Mouse (Mus musculus) neural tube, embryonic 12.5 days (tissue): ENCODE data around the gene Kif1c. TPM values are rescaled to one million over a fixed set of nuclear protein-coding genes. Genes with fewer than 3 reads are reported as not detected.
A peak's percentile ranks its signal among the peaks of the same experiment; 100 is the strongest.

Experiments used
- ATAC-seq: fragments of 200-750 bp; cut with Nextera tagmentation; 2 replicates; pipeline ENCODE4 v1.8.0; 2017; ENCODE audit warnings: low read depth, mild to moderate bottlenecking, moderate TSS enrichment, moderate library complexity; ENCODE audit not compliant: low FRiP score
- H3K27ac ChIP-seq: fragments of 300-500 bp; sonication (generic); 2 replicates; pipeline ENCODE4 v1.5.1; 2016
- H3K27me3 ChIP-seq: fragments of 300-500 bp; sonication (generic); replicated peaks from 2 replicates; pipeline ENCODE4 v1.6.1; 2016; ENCODE audit warnings: mild to moderate bottlenecking
- H3K36me3 ChIP-seq: fragments of 300-500 bp; sonication (generic); 2 replicates; pipeline ENCODE4 v1.6.1; 2016; ENCODE audit warnings: mild to moderate bottlenecking
- H3K4me1 ChIP-seq: fragments of 300-500 bp; sonication (generic); 2 replicates; pipeline ENCODE4 v1.6.1; 2016
- H3K4me2 ChIP-seq: fragments of 300-500 bp; sonication (generic); replicated peaks from 2 replicates; pipeline ENCODE4 v1.6.1; 2016; ENCODE audit warnings: mild to moderate bottlenecking
- H3K4me3 ChIP-seq: fragments of 300-500 bp; sonication (generic); 2 replicates; pipeline ENCODE4 v1.5.1; 2016
- H3K9ac ChIP-seq: fragments of 300-500 bp; sonication (generic); 2 replicates; pipeline ENCODE4 v1.6.1; 2016; ENCODE audit warnings: mild to moderate bottlenecking
- H3K9me3 ChIP-seq: fragments of 300-500 bp; sonication (generic); 2 replicates; pipeline ENCODE4 v1.6.1; 2016; ENCODE audit warnings: mild to moderate bottlenecking
- WGBS: fragments of 180-500 bp; shearing (Covaris S2); methylation state at CpG from one replicate; pipeline ENCODE4 v1.1.7; 2016; 5-methylcytosine and 5-hydroxymethylcytosine counted together
- polyA plus RNA-seq: library from polyadenylated mRNA; unstranded; fragments of >200 nt; fragmentation: Nextera tagmentation; extraction: Ambion mirVana; gene quantifications from 2 replicates; pipeline ENCODE4 v1.2.1, GENCODE M21; 2016

The Kif1c gene
- polyA plus RNA-seq, 1 experiment from 2014 or later, result 2.3 TPM

- ATAC-seq, result no peak
- 4% methylated on average over 3 of the region's 3 CpGs for WGBS
- H3K4me1 ChIP-seq, result peaks cover 32% of the 10 kb centered on the region
These were observed 43.4 kb upstream of the Kif1c start, which contains the start of gene Eno3 for GRCm38 (mm10) chr11:70656964-70657363. Gene Eno3 (plus strand): TSS chr11:70657202.

GRCm38 (mm10) chr11:70657573-70657972 lies 42.8 kb upstream of the Kif1c start:
- Histone ChIP-seq H3K9ac (no peak overlapping the region), H3K4me3 (no peak overlapping the region), H3K27ac (no peak overlapping the region), H3K4me2 (no peak overlapping the region), H3K36me3 (peaks cover 16% of the 10 kb centered on the region), H3K27me3 (no peaks in the 10 kb centered on the region), H3K4me1 (peaks cover 26% of the 10 kb centered on the region), H3K9me3 (no peaks in the 10 kb centered on the region)
- ATAC-seq, result no peak
- WGBS, result 52% methylated on average over 6 of the region's 6 CpGs

More at GRCm38 (mm10) chr11:70656964-70657363, 43.4 kb upstream of the Kif1c start, which contains the start of gene Eno3:
- H3K9ac ChIP-seq, result peak within 1 kb of the TSS; percentile 97
- H3K4me3 ChIP-seq, result peak within 1 kb of the TSS; percentile 98
- H3K27ac ChIP-seq, result peak within 1 kb of the TSS; percentile 74; the same call in 1 of the 2 replicates
- H3K9me3 ChIP-seq, result no peaks in the 10 kb centered on the region
- H3K4me2 ChIP-seq, result peak within 1 kb of the TSS; percentile 97
- H3K36me3 ChIP-seq, result peaks cover 16% of the 10 kb centered on the region
- no peaks in the 10 kb centered on the region for H3K27me3 ChIP-seq

- Histone ChIP-seq H3K9ac (no peak overlapping the region), H3K4me1 (peaks cover 22% of the 10 kb centered on the region), H3K4me3 (no peak overlapping the region), H3K4me2 (no peak overlapping the region), H3K27ac (no peak overlapping the region), H3K9me3 (no peaks in the 10 kb centered on the region), H3K27me3 (no peaks in the 10 kb centered on the region), H3K36me3 (peaks cover 19% of the 10 kb centered on the region)
- ATAC-seq, result no peak
- WGBS, result 64% methylated on average over 9 of the region's 9 CpGs
These were observed 42.4 kb upstream of the Kif1c start for GRCm38 (mm10) chr11:70657991-70658390.

GRCm38 (mm10) chr11:70658521-70658920 lies 41.8 kb upstream of the Kif1c start:
- no peak overlapping the region for H3K4me3 ChIP-seq
- 91% methylated on average over 5 of the region's 5 CpGs for WGBS
- H3K27ac ChIP-seq, result no peak overlapping the region
- peaks cover 19% of the 10 kb centered on the region for H3K4me1 ChIP-seq
- no peak for ATAC-seq
- H3K4me2 ChIP-seq, result no peak overlapping the region
- H3K9me3 ChIP-seq, result no peaks in the 10 kb centered on the region
- no peaks in the 10 kb centered on the region for H3K27me3 ChIP-seq
- H3K9ac ChIP-seq, result no peak overlapping the region
- H3K36me3 ChIP-seq, result peaks cover 24% of the 10 kb centered on the region

- Histone ChIP-seq H3K9me3 (no peaks in the 10 kb centered on the region), H3K27ac (no peak overlapping the region), H3K9ac (no peak overlapping the region), H3K4me1 (peaks cover 19% of the 10 kb centered on the region), H3K4me2 (no peak overlapping the region), H3K4me3 (no peak overlapping the region), H3K27me3 (no peaks in the 10 kb centered on the region), H3K36me3 (peaks cover 28% of the 10 kb centered on the region)
- ATAC-seq, result no peak
- WGBS, result 82% methylated on average over 8 of the region's 8 CpGs
These were observed 41.4 kb upstream of the Kif1c start for GRCm38 (mm10) chr11:70658942-70659341.

GRCm38 (mm10) chr11:70660571-70660970 lies 39.8 kb upstream of the Kif1c start:
- H3K9ac ChIP-seq, result no peak overlapping the region
- peaks cover 42% of the 10 kb centered on the region for H3K36me3 ChIP-seq
- H3K27ac ChIP-seq, result no peak overlapping the region
- WGBS, result 91% methylated on average over 8 of the region's 8 CpGs
- peaks cover 15% of the 10 kb centered on the region for H3K4me1 ChIP-seq
- no peak overlapping the region for H3K4me2 ChIP-seq
- H3K4me3 ChIP-seq, result no peak overlapping the region
- H3K27me3 ChIP-seq, result no peaks in the 10 kb centered on the region
- H3K9me3 ChIP-seq, result no peaks in the 10 kb centered on the region
- no peak for ATAC-seq

GRCm38 (mm10) chr11:70663101-70663500 lies 37.2 kb upstream of the Kif1c start:
- no peaks in the 10 kb centered on the region for H3K9me3 ChIP-seq
- H3K4me1 ChIP-seq, result peaks cover 8% of the 10 kb centered on the region
- WGBS, result 92% methylated on average over 8 of the region's 8 CpGs
- H3K27me3 ChIP-seq, result no peaks in the 10 kb centered on the region
- no peak for ATAC-seq
- no peak overlapping the region for H3K4me2 ChIP-seq
- H3K27ac ChIP-seq, result no peak overlapping the region
- peaks cover 56% of the 10 kb centered on the region for H3K36me3 ChIP-seq
- H3K4me3 ChIP-seq, result no peak overlapping the region
- H3K9ac ChIP-seq, result no peak overlapping the region

- no peak overlapping the region for H3K4me3 ChIP-seq
- H3K4me2 ChIP-seq, result no peak overlapping the region
- no peak overlapping the region for H3K27ac ChIP-seq
- peaks cover 56% of the 10 kb centered on the region for H3K36me3 ChIP-seq
- no peaks in the 10 kb centered on the region for H3K27me3 ChIP-seq
- 95% methylated on average over 6 of the region's 6 CpGs for WGBS
- peaks cover 8% of the 10 kb centered on the region for H3K4me1 ChIP-seq
- no peak overlapping the region for H3K9ac ChIP-seq
- H3K9me3 ChIP-seq, result no peaks in the 10 kb centered on the region
- no peak for ATAC-seq
These were observed 36.4 kb upstream of the Kif1c start for GRCm38 (mm10) chr11:70663957-70664356.

- no peaks in the 10 kb centered on the region for H3K27me3 ChIP-seq
- H3K9ac ChIP-seq, result no peak overlapping the region
- H3K27ac ChIP-seq, result no peak overlapping the region
- H3K9me3 ChIP-seq, result no peaks in the 10 kb centered on the region
- ATAC-seq, result no peak
- 94% methylated on average over 9 of the region's 9 CpGs for WGBS
- peaks cover 56% of the 10 kb centered on the region for H3K36me3 ChIP-seq
- H3K4me3 ChIP-seq, result no peak overlapping the region
- H3K4me2 ChIP-seq, result no peak overlapping the region
- H3K4me1 ChIP-seq, result peaks cover 9% of the 10 kb centered on the region
These were observed 35.6 kb upstream of the Kif1c start for GRCm38 (mm10) chr11:70664741-70665140.

- 93% methylated on average over 8 of the region's 8 CpGs for WGBS
- H3K9me3 ChIP-seq, result no peaks in the 10 kb centered on the region
- peaks cover 25% of the 10 kb centered on the region for H3K4me1 ChIP-seq
- H3K4me3 ChIP-seq, result no peak overlapping the region
- H3K27ac ChIP-seq, result no peak overlapping the region
- H3K27me3 ChIP-seq, result no peaks in the 10 kb centered on the region
- peaks cover 53% of the 10 kb centered on the region for H3K36me3 ChIP-seq
- H3K9ac ChIP-seq, result no peak overlapping the region
- no peak overlapping the region for H3K4me2 ChIP-seq
- no peak for ATAC-seq
These were observed 33.7 kb upstream of the Kif1c start for GRCm38 (mm10) chr11:70666687-70667086.

GRCm38 (mm10) chr11:70667271-70668150 lies 32.8 kb upstream of the Kif1c start:
- no peaks in the 10 kb centered on the region for H3K27me3 ChIP-seq
- H3K4me3 ChIP-seq, result peak overlapping the region; percentile 57
- H3K9ac ChIP-seq, result peak overlapping the region; percentile 56; the same call in 1 of the 2 replicates
- peaks cover 26% of the 10 kb centered on the region for H3K4me1 ChIP-seq
- peaks cover 48% of the 10 kb centered on the region for H3K36me3 ChIP-seq
- no peak for ATAC-seq
- peak overlapping the region; percentile 77 for H3K4me2 ChIP-seq
- no peak overlapping the region for H3K27ac ChIP-seq
- WGBS, result 78% methylated on average over 14 of the region's 14 CpGs
- no peaks in the 10 kb centered on the region for H3K9me3 ChIP-seq

- Histone ChIP-seq H3K4me3 (peak overlapping the region; percentile 57), H3K4me1 (peaks cover 26% of the 10 kb centered on the region), H3K27ac (peak overlapping the region; percentile 38; the same call in 1 of the 2 replicates), H3K27me3 (no peaks in the 10 kb centered on the region), H3K4me2 (peak overlapping the region; percentile 77), H3K9me3 (no peaks in the 10 kb centered on the region), H3K36me3 (peaks cover 43% of the 10 kb centered on the region), H3K9ac (peak overlapping the region; percentile 56)
- ATAC-seq, result peak; percentile 41; the same call in 1 of the 2 replicates
- under 1% methylated on average over 15 of the region's 15 CpGs for WGBS
These were observed 32.0 kb upstream of the Kif1c start for GRCm38 (mm10) chr11:70668335-70668770.
